Mouse (Mus musculus) cerebellum, adult 2 months (tissue): ENCODE data around the gene Pfn3.

ENCODE experiments used
- CTCF ChIP-seq: fragments of 200-500 bp; IDR thresholded peaks from 2 replicates; pipeline ENCODE4 v1.5.1; 2011; ENCODE audit warnings: low read depth, mild to moderate bottlenecking, control low read depth, low read length, moderate library complexity, borderline replicate concordance; ENCODE audit not compliant: insufficient read depth
- POLR2A ChIP-seq: fragments of 200-500 bp; IDR thresholded peaks from 2 replicates; pipeline ENCODE4 v1.6.1; 2011; ENCODE audit warnings: low read length, control low read depth, borderline replicate concordance; ENCODE audit not compliant: insufficient read depth

DNA sequence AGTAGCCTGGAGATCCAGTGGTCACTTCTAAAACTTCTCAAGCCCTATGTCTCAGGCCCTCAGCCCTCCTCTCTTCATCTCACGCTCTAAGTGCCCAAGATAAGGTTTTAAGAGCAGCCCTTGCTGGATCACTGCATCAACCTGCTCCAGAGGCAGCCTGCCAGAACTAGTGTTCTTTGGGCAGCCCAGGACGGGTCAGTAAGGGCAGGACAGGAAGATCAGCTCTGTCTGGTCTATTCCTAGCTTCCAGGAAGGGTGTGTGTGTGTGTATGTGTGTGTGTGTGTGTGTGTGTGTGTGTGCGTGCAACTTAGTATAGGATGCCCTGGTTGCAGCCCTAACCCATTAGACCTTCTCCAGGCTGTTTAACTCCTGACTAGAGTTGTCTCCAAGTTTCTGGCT, 44.8 kb downstream of the Pfn3 start:
- no peak for TF ChIP-seq CTCF
- no peak for TF ChIP-seq POLR2A
